Mouse (Mus musculus): ENCODE measurements around the gene D430041D05Rik.

- TF ChIP-seq CTCF (IDR thresholded peaks at IDR 0.05; ENCODE audit: low read depth, low read length) = no peak
- TF ChIP-seq POLR2A (IDR thresholded peaks at IDR 0.05; ENCODE audit: borderline replicate concordance, low read depth, low read length) = no peak
Measured at GRCm38 (mm10) chr2:104200211-104200610, 210.6 kb downstream of the D430041D05Rik start.
